Mouse (Mus musculus): ENCODE results near the gene Cryga.

The Cryga gene

GRCm38 (mm10) chr1:65103273-65103672 is at the start of gene Cryga:
Gene Cryga (minus strand): TSS chr1:65103373.
- no peak for DNase-seq (ENCODE audit: low spot score)

GRCm38 (mm10) chr1:65147971-65148370 is 44.8 kb upstream of the Cryga start:
- DNase-seq (ENCODE audit: low spot score), result no peak

- DNase-seq (ENCODE audit: low spot score), result no peak
Measured at GRCm38 (mm10) chr1:65147326-65147725, 44.2 kb upstream of the Cryga start.

- no peak for DNase-seq (ENCODE audit: low spot score)
Measured at GRCm38 (mm10) chr1:65146601-65147000, 43.4 kb upstream of the Cryga start.

GRCm38 (mm10) chr1:65144783-65145182 is 41.6 kb upstream of the Cryga start:
- DNase-seq (ENCODE audit: low spot score), result no peak

GRCm38 (mm10) chr1:65137560-65137959 is 34.4 kb upstream of the Cryga start:
- no peak for DNase-seq (ENCODE audit: low spot score)

- no peak for DNase-seq (ENCODE audit: low spot score)
Measured at GRCm38 (mm10) chr1:65132833-65133232, 29.7 kb upstream of the Cryga start.

GRCm38 (mm10) chr1:65131671-65132070 is 28.5 kb upstream of the Cryga start:
- no peak for DNase-seq (ENCODE audit: low spot score)

- no peak for DNase-seq (ENCODE audit: low spot score)
Measured at GRCm38 (mm10) chr1:65130226-65130625, 27.1 kb upstream of the Cryga start.

GRCm38 (mm10) chr1:65129634-65130180 is 26.5 kb upstream of the Cryga start:
- no peak for DNase-seq (ENCODE audit: low spot score)

GRCm38 (mm10) chr1:65122574-65123372 is 19.6 kb upstream of the Cryga start, which contains the start of gene D630023F18Rik:
Gene D630023F18Rik (minus strand): TSS chr1:65123214.
- DNase-seq (ENCODE audit: low spot score), result no peak

- DNase-seq (ENCODE audit: low spot score), result no peak
Measured at GRCm38 (mm10) chr1:65119438-65119837, 16.3 kb upstream of the Cryga start, which contains the start of gene Gm28845. Gene Gm28845 (minus strand): TSS chr1:65119558.

GRCm38 (mm10) chr1:65118150-65118913 is 15.2 kb upstream of the Cryga start:
- DNase-seq (ENCODE audit: low spot score), result no peak

- no peak for DNase-seq (ENCODE audit: low spot score)
Measured at GRCm38 (mm10) chr1:65113536-65114172, 10.5 kb upstream of the Cryga start.

- no peak for DNase-seq (ENCODE audit: low spot score)
Measured at GRCm38 (mm10) chr1:65112807-65113196, 9.6 kb upstream of the Cryga start.

- DNase-seq (ENCODE audit: low spot score), result peak; percentile 36
Measured at GRCm38 (mm10) chr1:65112031-65112806, 9.0 kb upstream of the Cryga start.

GRCm38 (mm10) chr1:65109756-65110435 is 6.7 kb upstream of the Cryga start:
- no peak for DNase-seq (ENCODE audit: low spot score)

- DNase-seq (ENCODE audit: low spot score), result no peak
Measured at GRCm38 (mm10) chr1:65109196-65109595, 6.0 kb upstream of the Cryga start.

GRCm38 (mm10) chr1:65107654-65108279 is 4.6 kb upstream of the Cryga start:
- no peak for DNase-seq (ENCODE audit: low spot score)

GRCm38 (mm10) chr1:65096953-65097352 is 6.2 kb downstream of the Cryga start:
- DNase-seq (ENCODE audit: low spot score), result no peak
